Mouse (Mus musculus): ENCODE measurements at regions not wholly inside any gene's neighbourhood (a gene's known extent, or its start where the extent isn't known, plus 50 kb on each side); places are given as distances from the start of the nearest gene placed in this dataset.
"Not testable (repeated sequence)": the region's sequence is repeated elsewhere in the genome, so short reads cannot be mapped to it uniquely, and the experiment has no call there.

DNA sequence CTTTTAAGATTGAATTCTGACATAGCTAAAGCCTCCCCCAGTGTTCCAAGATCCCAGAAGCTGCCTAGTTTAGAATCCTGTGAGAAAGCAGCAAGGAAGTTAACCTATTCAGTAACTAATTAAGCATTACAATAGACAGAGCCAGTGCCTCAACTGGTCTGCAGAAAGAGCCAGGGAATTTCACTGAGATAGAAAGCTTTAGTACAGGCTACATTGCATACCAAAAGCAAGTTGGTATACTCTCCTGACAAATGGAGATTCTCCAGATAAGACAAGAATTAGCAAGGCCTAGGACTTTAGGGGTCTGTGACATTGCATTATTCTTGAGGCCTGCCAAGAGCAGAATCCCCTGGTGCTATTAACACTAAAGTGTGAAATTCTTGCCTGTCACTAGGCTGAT is 1014.8 kb upstream of the 1700009N14Rik start:
- not testable (repeated sequence) for TF ChIP-seq CTCF (IDR thresholded peaks at IDR 0.05; ENCODE audit: borderline replicate concordance, extremely low read depth, insufficient read depth, insufficient read length); POLR2A (IDR thresholded peaks at IDR 0.05; ENCODE audit: borderline replicate concordance, extremely low read depth, insufficient read depth, insufficient read length, poor library complexity, severe bottlenecking)
